Mouse (Mus musculus): Measurements from ENCODE around the gene Phf23. TPM values are rescaled to one million over a fixed set of nuclear protein-coding genes. Genes with fewer than 3 reads are reported as not detected.

The Phf23 gene
- polyA plus RNA-seq, 1 experiment from 2014 or later = 48.5 TPM

DNA sequence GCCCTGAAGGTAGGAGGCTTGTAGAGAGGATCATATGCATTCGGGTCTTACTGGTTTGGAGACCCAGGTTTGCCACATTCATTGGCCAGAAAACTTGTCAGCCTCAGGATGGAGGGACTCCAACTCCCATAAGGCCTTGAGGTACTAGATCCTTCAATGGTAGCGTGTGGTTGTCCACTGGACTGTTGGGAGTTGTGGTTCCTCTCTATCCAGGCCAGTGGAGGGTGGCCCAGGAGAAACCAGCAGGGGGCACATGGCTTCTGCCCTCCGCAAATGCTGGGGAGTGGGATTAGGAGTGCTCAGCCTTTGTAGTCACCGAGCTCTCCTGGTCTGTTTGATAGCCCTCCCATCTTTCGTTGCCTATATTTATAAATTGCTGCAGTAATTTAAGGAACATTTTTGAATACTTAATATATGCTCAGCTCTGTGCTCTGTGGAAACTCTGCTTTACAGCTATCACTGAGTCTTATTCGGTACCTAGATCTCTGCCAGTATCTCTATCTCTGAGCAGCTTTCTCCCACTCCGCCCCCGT is 25.2 kb downstream of the Phf23 start:
- Histone ChIP-seq H3K27me3 (ENCODE audit: control insufficient read depth, insufficient read depth, low read length) (no peaks in the 10 kb centered on the region), H3K4me2 (replicated peaks; ENCODE audit: low read depth, low read length) (peak overlapping the region; percentile 97), H3K9ac (ENCODE audit: low read depth, low read length) (peak overlapping the region; percentile 25; the same call in 1 of the 2 replicates), H3K4me1 (ENCODE audit: control insufficient read depth, insufficient read depth, low read length) (peaks cover 51% of the 10 kb centered on the region), H3K4me3 (ENCODE audit: low read length) (peak overlapping the region; percentile 72), H3K9me3 (ENCODE audit: control insufficient read depth, low read length) (no peaks in the 10 kb centered on the region), H3K27ac (ENCODE audit: low read depth, low read length) (peak overlapping the region; percentile 86), H3K36me3 (ENCODE audit: control insufficient read depth, insufficient read depth, low read length) (no peaks in the 10 kb centered on the region)
- WGBS = under 1% methylated on average over 7 of the region's 8 CpGs
- ATAC-seq (ENCODE audit: low FRiP score, low TSS enrichment) = peak; percentile 83

DNA sequence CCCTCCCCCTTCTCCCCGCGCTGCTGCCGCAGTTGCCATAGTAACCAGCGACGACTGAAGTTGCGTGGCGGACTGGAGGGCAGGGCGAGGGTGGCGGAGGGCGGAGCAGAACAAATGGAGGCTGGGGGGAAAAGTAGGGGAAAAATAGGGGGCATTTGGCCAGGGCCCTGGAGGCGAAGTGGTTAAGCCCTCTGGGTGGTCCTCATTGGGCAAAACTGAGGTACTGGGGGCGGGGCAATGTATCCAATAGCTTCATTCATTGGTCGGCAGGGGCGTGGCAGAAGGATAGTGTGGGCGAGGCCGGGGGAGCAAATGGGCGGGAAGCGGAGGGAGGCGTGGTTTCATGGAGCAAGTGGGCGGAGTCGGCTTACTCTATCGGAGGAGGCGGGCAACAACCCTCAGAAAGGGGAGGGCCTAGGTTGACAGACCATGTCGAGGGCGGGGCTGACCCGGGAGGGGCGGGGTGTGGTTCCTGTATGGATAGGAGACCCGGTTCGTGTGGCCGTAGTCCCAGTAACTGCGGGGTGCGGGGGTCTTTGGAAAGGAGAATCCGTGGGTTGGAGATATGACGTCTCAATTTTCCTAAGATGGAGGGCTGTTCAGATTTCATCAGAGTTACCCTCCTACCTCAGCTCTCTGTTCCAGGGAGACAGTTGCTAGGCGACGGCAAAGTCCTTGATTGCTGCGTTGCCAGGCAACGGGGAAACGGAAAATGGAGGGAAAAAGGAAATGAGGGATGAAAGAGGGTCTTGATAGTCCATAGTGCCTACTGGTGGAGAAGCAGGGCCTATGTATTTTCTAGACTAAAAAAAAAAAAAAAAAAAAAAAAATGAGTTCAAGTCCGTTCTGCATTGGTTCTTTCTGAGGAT is 25.9 kb downstream of the Phf23 start:
- 3% methylated on average over 40 of the region's 40 CpGs for WGBS
- peak overlapping the region; percentile 72 for H3K4me3 ChIP-seq (ENCODE audit: low read length)
- H3K4me2 ChIP-seq (replicated peaks; ENCODE audit: low read depth, low read length) = peak overlapping the region; percentile 97
- H3K27me3 ChIP-seq (ENCODE audit: control insufficient read depth, insufficient read depth, low read length) = no peaks in the 10 kb centered on the region
- no peak overlapping the region; the same call in 1 of the 2 replicates for H3K9ac ChIP-seq (ENCODE audit: low read depth, low read length)
- no peaks in the 10 kb centered on the region for H3K36me3 ChIP-seq (ENCODE audit: control insufficient read depth, insufficient read depth, low read length)
- peak overlapping the region; percentile 86; the same call in 1 of the 2 replicates for H3K27ac ChIP-seq (ENCODE audit: low read depth, low read length)
- H3K4me1 ChIP-seq (ENCODE audit: control insufficient read depth, insufficient read depth, low read length) = peaks cover 58% of the 10 kb centered on the region
- no peaks in the 10 kb centered on the region for H3K9me3 ChIP-seq (ENCODE audit: control insufficient read depth, low read length)
- ATAC-seq (ENCODE audit: low FRiP score, low TSS enrichment) = peak; percentile 71

DNA sequence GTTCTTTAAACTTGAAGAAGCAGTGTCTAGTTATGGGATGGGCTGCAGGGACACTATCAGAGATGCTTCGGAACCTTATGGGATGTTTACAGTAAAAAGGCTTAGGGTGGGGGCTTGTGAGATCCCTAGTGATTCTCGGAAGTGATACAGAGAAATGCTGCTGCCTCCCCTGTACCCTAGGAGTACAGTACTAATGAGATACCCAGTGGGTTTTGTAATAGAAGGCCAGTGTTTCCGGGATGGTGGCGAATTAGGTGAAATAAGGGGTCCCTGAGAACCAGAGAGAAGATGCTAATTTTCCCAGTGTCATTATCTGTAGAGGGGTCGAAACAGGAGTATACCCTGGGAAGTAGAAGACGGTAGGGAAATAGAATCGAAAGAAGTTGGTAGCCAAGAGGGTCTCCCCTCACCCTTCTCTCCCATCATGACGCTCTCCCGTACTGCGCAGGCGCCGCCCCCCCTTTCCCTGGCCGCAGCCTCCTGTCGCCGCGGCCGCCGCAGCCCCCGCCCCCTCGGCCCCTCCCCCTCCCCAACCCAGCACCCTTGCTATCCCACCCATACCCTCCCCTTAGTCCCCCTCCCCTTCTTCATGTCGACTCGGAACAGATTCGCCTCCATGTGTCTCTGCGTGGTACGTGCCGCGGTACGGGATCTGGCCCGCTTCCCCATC is 28.0 kb downstream of the Phf23 start:
- peak overlapping the region; percentile 56 for H3K4me2 ChIP-seq (replicated peaks; ENCODE audit: low read depth, low read length)
- H3K9ac ChIP-seq (ENCODE audit: low read depth, low read length) = peak overlapping the region; percentile 47; the same call in 1 of the 2 replicates
- no peak overlapping the region for H3K27ac ChIP-seq (ENCODE audit: low read depth, low read length)
- peak overlapping the region; percentile 35 for H3K4me3 ChIP-seq (ENCODE audit: low read length)
- H3K4me1 ChIP-seq (ENCODE audit: control insufficient read depth, insufficient read depth, low read length) = peaks cover 66% of the 10 kb centered on the region
- WGBS = 6% methylated on average over 20 of the region's 29 CpGs
- H3K36me3 ChIP-seq (ENCODE audit: control insufficient read depth, insufficient read depth, low read length) = no peaks in the 10 kb centered on the region
- no peak for ATAC-seq (ENCODE audit: low FRiP score, low TSS enrichment)
- no peaks in the 10 kb centered on the region for H3K27me3 ChIP-seq (ENCODE audit: control insufficient read depth, insufficient read depth, low read length)
- no peaks in the 10 kb centered on the region for H3K9me3 ChIP-seq (ENCODE audit: control insufficient read depth, low read length)

DNA sequence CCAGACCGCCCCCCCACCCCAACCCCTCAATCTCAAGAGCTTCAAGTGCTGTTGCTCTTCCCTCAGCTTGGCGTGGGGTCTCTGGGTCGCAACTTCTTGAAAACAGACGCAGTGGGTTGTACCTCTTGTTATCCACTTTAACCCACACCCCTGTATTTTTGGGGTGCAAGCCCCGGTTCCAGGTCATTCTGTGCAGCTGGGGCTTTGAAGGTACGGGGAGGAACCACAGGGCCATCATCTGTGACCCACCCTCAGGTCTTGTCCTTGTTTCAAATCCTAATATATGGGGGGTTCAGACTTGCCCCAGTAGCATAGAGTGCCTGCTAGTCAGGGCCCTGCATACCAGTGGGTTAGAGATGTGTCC is 28.6 kb downstream of the Phf23 start:
- WGBS = 14% methylated on average over 6 of the region's 6 CpGs
- H3K36me3 ChIP-seq (ENCODE audit: control insufficient read depth, insufficient read depth, low read length) = no peaks in the 10 kb centered on the region
- ATAC-seq (ENCODE audit: low FRiP score, low TSS enrichment) = no peak
- no peak overlapping the region; the same call in 1 of the 2 replicates for H3K27ac ChIP-seq (ENCODE audit: low read depth, low read length)
- H3K4me2 ChIP-seq (replicated peaks; ENCODE audit: low read depth, low read length) = peak overlapping the region; percentile 56
- peaks cover 66% of the 10 kb centered on the region for H3K4me1 ChIP-seq (ENCODE audit: control insufficient read depth, insufficient read depth, low read length)
- H3K9ac ChIP-seq (ENCODE audit: low read depth, low read length) = peak overlapping the region; percentile 47
- H3K9me3 ChIP-seq (ENCODE audit: control insufficient read depth, low read length) = no peaks in the 10 kb centered on the region
- H3K4me3 ChIP-seq (ENCODE audit: low read length) = peak overlapping the region; percentile 35
- H3K27me3 ChIP-seq (ENCODE audit: control insufficient read depth, insufficient read depth, low read length) = no peaks in the 10 kb centered on the region

DNA sequence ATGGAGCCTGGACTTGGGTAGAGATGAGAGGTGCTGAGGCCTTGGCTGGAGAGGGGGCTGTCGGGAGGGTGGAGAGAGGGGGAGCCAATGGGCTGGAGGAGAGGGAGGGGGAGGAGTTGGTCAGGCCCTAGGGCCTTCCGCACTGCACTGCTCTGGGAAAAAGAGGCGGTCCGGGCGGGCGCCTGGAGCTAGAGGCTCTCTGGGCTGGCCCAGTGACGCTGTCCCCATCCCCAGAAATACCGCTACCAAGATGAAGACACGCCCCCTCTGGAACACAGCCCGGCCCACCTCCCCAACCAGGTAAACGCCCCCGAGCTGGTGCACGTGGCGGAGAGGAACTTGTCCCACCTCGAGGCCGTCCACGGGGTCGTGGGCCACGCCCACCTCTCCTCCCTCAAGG is 31.1 kb downstream of the Phf23 start:
- peak overlapping the region; percentile 39 for H3K4me3 ChIP-seq (ENCODE audit: low read length)
- ATAC-seq (ENCODE audit: low FRiP score, low TSS enrichment) = peak; percentile 77
- H3K4me2 ChIP-seq (replicated peaks; ENCODE audit: low read depth, low read length) = peak overlapping the region; percentile 73
- H3K4me1 ChIP-seq (ENCODE audit: control insufficient read depth, insufficient read depth, low read length) = peaks cover 59% of the 10 kb centered on the region
- peak overlapping the region; percentile 24; the same call in 1 of the 2 replicates for H3K9ac ChIP-seq (ENCODE audit: low read depth, low read length)
- no peaks in the 10 kb centered on the region for H3K9me3 ChIP-seq (ENCODE audit: control insufficient read depth, low read length)
- 2% methylated on average over 19 of the region's 19 CpGs for WGBS
- H3K36me3 ChIP-seq (ENCODE audit: control insufficient read depth, insufficient read depth, low read length) = peaks cover 14% of the 10 kb centered on the region
- H3K27me3 ChIP-seq (ENCODE audit: control insufficient read depth, insufficient read depth, low read length) = no peaks in the 10 kb centered on the region
- peak overlapping the region; percentile 44; the same call in 1 of the 2 replicates for H3K27ac ChIP-seq (ENCODE audit: low read depth, low read length)

DNA sequence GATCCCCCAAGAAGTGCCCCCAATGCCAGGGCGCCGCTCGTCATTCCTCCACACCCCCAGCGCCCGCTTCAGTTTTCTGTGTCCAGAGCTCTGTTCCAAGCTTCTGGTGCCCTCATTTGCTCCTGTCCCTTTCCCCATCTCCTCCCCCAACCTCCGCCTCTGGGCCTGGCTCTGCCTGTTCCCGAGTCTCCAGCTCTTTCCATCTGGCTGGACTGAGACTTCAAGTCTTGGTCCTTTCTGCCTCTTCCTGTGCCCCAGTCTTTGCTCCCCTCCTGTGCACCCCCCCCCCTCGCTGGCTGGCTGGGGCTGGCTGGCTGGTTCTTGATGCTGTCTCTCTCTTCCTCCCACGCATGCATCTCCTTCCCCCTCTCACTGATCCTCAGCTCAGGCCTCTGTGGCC is 31.8 kb downstream of the Phf23 start:
- H3K4me2 ChIP-seq (replicated peaks; ENCODE audit: low read depth, low read length) = peak overlapping the region; percentile 73
- peak overlapping the region; percentile 44; the same call in 1 of the 2 replicates for H3K27ac ChIP-seq (ENCODE audit: low read depth, low read length)
- no peak for ATAC-seq (ENCODE audit: low FRiP score, low TSS enrichment)
- peaks cover 59% of the 10 kb centered on the region for H3K4me1 ChIP-seq (ENCODE audit: control insufficient read depth, insufficient read depth, low read length)
- H3K4me3 ChIP-seq (ENCODE audit: low read length) = peak overlapping the region; percentile 39
- WGBS = 23% methylated on average over 9 of the region's 9 CpGs
- peak overlapping the region; percentile 24; the same call in 1 of the 2 replicates for H3K9ac ChIP-seq (ENCODE audit: low read depth, low read length)
- no peaks in the 10 kb centered on the region for H3K9me3 ChIP-seq (ENCODE audit: control insufficient read depth, low read length)
- no peaks in the 10 kb centered on the region for H3K27me3 ChIP-seq (ENCODE audit: control insufficient read depth, insufficient read depth, low read length)
- peaks cover 21% of the 10 kb centered on the region for H3K36me3 ChIP-seq (ENCODE audit: control insufficient read depth, insufficient read depth, low read length)

DNA sequence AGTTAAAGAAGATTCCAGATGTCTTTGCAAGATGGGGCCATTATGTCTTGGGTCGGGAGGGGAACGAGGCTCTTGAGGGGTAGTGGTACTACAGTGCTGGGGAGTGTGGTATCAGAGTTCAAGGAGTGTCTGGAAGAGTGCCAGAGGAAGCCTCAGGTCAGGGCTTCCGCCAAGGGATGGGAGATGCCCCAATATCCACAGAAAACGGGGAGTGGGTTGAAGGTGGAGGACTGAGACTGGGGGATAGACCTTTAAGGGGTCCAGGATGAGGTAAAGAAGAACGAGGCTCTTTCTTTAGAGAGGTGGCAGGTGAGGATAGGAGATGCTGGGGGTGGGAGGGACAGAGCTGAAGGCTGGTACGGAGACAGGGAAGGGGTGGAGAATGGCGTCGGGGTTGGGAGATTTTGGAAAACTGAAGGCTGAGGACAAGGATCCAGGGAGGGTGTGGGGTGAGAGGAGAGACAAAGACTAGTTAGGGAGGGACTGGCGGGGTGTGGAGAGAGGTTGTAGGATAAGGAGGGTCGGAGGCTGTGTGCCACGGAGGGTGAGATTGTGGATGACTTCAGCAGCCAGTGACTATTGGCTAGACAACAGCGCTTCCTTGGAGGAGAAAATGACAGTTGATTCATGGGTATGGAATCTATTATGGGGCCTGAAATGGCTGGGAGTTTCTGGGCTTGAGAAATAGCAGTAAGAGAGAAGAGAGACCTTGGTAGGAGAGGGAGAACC is 33.0 kb downstream of the Phf23 start:
- Histone ChIP-seq H3K27me3 (ENCODE audit: control insufficient read depth, insufficient read depth, low read length) (no peaks in the 10 kb centered on the region), H3K9ac (ENCODE audit: low read depth, low read length) (no peak overlapping the region), H3K9me3 (ENCODE audit: control insufficient read depth, low read length) (no peaks in the 10 kb centered on the region), H3K4me1 (ENCODE audit: control insufficient read depth, insufficient read depth, low read length) (peaks cover 55% of the 10 kb centered on the region), H3K4me3 (ENCODE audit: low read length) (peak overlapping the region; percentile 12), H3K36me3 (ENCODE audit: control insufficient read depth, insufficient read depth, low read length) (peaks cover 30% of the 10 kb centered on the region), H3K27ac (ENCODE audit: low read depth, low read length) (peak overlapping the region; percentile 77), H3K4me2 (replicated peaks; ENCODE audit: low read depth, low read length) (peak overlapping the region; percentile 43)
- 0 out of 2 replicates have a peak, but pooled peaks have one; percentile 0 for ATAC-seq (ENCODE audit: low FRiP score, low TSS enrichment)
- WGBS = 17% methylated on average over 12 of the region's 12 CpGs

DNA sequence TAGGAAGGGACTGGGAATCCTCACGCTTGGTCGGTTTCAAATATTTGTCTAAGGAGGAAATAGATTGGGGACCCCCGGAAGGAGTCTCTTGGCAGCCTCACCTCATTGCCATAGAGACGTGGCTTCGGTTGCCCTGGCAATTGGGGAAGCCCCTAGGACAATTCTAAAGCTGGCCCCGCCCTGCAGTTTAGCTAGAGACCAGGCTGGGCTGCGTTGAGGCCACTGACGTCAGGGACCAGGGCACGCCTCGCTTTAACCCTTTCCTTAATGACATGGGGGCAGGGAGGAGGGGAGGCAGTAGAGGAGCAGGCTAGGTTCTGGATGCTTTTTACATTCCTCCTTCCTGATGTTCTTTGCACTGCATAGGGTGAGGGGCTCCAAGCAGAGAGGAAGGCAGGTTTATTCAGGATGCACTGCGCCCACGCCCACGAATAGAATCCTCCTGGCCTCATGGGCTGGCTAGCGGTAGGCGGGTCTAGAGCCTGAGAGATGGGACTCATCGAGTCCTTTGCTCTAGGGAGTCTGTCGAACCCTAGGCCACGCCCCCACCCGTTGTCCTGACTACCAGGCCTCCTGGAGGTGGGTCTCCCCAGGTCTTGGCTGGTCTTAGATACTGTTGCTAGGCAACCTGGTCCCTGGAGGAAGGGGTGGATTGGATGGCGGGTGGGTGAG is 33.7 kb downstream of the Phf23 start:
- under 1% methylated on average over 20 of the region's 20 CpGs for WGBS
- Histone ChIP-seq H3K4me2 (replicated peaks; ENCODE audit: low read depth, low read length) (peak overlapping the region; percentile 43), H3K36me3 (ENCODE audit: control insufficient read depth, insufficient read depth, low read length) (peaks cover 30% of the 10 kb centered on the region), H3K4me1 (ENCODE audit: control insufficient read depth, insufficient read depth, low read length) (peaks cover 48% of the 10 kb centered on the region), H3K27me3 (ENCODE audit: control insufficient read depth, insufficient read depth, low read length) (no peaks in the 10 kb centered on the region), H3K9ac (ENCODE audit: low read depth, low read length) (no peak overlapping the region), H3K9me3 (ENCODE audit: control insufficient read depth, low read length) (no peaks in the 10 kb centered on the region), H3K27ac (ENCODE audit: low read depth, low read length) (peak overlapping the region; percentile 77), H3K4me3 (ENCODE audit: low read length) (peak overlapping the region; percentile 12)
- ATAC-seq (ENCODE audit: low FRiP score, low TSS enrichment) = peak; percentile 82

All from kidney, embryonic 14.5 days (tissue).